Mouse (Mus musculus) R1 (cell line): Measurements from ENCODE around the gene Kdm1b.

ENCODE experiments used
- DNase-seq: peaks from one replicate; pipeline ENCODE4 v3.0.0-alpha.2; 2018; ENCODE audit warnings: low read depth, low spot score

The Kdm1b gene

DNA sequence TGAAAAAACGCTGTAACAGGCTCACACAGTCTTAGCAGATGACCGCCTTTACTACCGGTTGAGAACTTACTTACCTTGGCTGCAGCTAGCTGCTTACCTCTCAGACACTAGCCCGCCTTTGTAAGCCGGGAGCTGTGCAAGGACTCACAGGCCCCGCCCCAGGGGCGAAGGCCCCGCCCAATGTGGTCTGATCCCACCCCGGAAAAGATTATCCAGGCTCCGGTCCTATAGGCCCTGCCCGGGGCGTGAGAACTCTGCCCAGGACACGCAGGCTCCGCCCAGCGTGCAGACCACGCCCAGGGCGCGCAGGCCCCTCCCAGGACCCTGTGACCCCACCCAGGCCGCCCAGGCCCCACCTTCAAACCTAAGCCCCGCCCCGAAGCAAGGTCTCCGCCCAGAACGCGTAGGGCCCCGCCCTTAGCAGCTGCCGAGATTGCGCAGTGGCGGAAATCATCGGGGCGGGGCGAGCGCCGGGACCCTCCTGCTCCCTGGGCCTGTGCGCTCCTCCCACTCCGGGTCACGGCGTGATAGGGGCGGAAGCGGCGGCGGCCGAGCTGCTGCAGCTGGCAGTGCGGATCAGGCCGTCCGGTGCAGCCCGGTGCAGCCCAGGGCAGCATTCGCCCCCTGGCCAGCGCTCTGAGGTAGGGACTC, at the start of gene Kdm1b:
Gene Kdm1b, plus strand, starts transcription at position 470 of the 651 bp plus-strand sequence.
- DNase-seq, result peak; percentile 98

DNA sequence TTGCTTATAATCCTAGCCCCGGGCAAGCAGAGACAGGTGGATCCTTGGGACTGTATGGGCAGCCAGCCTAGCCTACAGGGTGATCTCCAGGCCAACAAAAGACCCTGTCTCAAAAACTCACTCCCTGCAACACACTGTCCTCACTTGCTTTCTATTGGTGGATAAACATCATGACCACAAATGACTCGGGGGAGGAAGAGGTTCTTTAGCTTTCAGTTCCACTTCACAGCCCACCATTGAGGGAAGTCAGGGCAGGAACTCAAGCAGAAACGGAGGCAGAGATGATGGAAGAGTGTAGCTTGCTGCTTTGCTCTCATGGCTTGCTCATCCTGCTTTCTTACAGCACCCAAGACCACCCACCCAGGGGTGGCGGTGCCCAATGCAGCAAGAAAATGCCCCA, 45.9 kb upstream of the Kdm1b start:
- DNase-seq, result no peak

DNA sequence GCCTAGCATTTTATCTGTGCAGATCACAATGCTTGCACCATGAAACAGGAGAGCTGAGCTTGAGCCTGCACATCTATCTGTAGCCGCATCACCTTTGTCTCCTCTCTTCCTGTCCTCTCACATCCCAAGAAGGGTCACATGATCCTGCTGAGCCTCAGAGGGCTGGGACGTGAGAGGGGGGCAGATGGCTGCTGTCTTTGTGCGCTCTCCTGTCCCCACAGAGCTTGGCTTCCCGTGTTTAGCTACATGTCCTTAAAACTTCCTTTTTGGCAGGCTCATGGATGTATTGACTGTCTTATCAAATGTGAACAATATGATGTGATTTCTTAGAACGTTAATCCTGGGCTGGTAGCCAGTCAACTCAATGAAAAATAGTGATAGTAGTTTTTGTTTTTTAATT, 43.8 kb upstream of the Kdm1b start:
- no peak for DNase-seq

DNA sequence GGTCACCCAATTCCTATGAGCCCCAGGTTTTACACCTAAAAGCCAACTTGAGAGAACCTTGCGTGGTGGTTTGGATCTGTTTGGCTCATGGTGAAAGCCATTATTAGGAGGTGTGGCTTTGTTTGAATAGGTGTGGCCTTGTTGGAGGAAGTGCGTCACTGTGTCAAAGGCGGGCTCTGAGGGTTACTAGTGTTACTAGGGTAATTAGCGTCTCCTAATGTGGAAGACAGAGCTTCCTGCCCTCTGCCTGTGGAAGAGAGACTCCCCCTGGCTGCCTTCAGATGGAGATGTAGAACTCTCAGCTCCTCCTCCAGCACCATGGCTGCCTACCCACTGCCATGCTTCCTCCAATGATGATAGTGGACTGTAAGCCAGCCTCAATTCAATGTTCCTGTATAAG, 41.7 kb upstream of the Kdm1b start:
- DNase-seq, result peak; percentile 91

- DNase-seq, result peak; percentile 30
Observed at GRCm38 (mm10) chr13:47013740-47014139, 29.6 kb upstream of the Kdm1b start.

DNA sequence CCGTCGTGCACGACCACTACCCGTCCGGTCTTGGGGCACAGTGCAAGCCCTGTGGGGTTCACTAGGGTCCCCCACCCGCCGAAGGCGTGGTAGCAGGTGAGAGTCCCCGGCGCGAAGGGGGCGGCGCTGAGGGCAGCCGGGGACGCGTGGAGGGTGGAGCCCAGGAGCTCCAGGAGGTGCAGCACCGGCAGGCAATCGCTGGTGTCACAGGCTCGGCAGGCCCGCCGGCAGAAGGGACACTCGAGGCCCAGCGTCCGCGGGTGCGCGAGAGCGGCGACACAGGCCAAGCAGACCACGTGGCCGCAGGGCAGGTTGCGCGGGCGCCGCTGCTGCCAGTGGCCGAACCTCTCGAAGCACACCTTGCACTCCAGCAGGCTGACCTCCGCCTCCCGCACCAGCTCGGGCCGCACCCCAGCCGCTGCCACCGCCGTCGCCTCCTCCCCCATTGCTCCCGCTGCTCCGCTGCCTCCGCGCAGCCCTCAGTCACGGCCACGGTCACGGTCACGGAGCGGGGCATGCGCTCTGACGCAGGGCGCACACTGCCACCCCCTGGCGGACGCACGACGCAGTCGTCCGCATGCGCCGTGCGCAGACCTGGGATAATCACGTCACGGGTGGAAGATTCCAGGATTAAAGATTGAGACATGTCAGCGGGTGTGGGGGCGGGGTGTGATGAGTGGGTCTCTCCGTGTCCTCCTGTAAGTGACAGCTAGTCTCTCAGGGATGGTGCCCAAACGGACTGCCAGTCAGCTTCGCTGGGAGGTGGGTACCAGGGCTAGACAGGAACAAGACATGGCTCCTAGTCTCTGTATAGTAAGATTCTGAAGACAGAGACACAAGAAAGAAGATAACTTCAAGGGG, 28.7 kb upstream of the Kdm1b start, which contains the start of gene Nhlrc1:
Gene Nhlrc1, minus strand, starts transcription at position 517 of the 861 bp plus-strand sequence.
- peak; percentile 73 for DNase-seq

GRCm38 (mm10) chr13:47015195-47015501, 28.2 kb upstream of the Kdm1b start:
- no peak for DNase-seq

- peak; percentile 57 for DNase-seq
Observed at GRCm38 (mm10) chr13:47017259-47017658, 26.0 kb upstream of the Kdm1b start.

DNA sequence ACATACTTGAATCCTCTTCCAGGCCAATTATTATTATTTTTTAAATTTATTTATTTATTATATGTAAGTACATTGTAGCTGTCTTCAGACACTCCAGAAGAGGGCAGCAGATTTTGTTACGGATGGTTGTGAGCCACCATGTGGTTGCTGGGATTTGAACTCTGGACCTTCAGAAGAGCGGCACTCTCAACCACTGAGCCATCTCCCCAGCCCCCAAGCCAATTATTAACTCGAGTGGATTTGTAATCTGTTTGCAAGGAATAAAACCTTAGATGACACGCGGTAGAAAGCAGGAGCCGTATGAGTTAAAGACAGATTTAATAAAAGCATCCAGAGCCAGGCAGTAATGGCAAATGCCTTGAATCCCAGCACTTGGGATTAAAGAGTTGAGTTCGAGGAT, 23.5 kb upstream of the Kdm1b start:
- DNase-seq, result no peak

GRCm38 (mm10) chr13:47020798-47021197, 22.5 kb upstream of the Kdm1b start:
- DNase-seq, result no peak

DNA sequence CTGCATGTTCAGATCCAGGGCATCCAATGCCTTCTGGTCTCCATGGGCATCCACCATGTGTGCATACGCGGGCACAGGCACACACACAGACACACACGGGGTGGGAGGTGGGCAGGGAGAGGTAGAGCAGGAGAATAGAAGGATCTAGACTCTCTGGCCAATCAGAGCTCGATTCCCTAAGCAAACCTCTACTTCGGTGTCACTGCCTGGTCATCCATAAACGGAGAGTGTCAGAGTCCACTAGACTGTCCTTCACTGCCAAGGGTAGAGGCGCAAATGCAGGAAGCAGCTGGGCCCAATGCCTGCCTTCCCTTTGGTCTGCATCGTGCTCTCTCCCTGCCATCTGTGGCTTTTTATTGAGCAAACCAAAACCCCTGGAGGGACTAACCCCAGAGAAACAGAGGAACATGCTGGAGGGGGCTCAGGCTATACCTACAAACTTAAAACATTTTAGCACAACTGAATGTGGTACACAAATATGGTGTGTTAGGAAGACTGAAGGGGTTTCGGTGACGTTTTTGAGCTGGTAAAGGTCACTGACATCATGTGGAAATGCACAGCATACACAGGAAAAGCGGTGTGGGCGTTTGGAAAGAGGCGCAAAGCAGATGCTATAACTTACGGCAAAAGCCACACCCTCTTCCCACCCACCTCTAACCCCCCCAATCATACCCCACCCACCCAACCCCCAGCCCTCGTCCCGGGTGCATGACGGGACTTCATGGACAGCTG, 12.8 kb upstream of the Kdm1b start:
- DNase-seq, result no peak

DNA sequence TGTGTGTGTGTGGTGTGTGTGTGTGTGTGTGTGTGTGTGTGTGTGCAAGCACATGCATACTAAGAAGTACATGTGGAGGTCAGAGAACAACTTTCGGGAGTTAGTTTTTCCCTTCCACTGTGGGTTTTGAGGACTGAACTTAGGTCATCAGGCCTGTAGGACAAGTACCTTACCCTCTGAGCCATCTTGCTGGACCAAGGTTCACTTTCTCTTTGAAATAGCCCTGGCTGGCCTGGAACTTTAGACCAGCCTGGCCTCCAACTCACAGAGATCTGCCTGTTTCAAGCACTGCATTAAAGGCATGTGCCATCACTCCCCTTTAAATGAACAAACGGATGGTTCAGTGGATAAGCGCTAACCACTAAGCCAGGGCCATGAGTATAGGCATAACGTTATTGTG, 9.7 kb upstream of the Kdm1b start:
- DNase-seq, result no peak

DNA sequence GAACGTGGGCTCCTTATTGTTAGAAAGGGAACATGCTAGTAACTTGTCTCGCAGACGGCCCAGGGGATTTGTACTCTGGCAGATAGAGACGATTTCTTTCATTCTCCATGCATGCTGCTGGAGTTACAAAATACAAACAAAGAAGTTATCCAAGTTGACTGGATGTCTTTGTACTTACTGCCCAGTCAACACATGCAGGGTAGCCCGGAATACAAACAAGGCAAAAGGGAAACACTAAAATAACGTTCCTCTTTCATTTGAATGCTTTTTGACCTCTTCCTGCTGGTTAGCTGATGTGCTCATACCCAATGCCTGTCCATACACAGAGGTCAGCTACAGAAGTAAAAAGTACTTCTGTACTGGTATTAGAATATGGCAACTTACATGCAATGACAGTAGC, 5.4 kb upstream of the Kdm1b start:
- DNase-seq, result no peak

- DNase-seq, result no peak
Observed at GRCm38 (mm10) chr13:47040061-47040460, 3.2 kb upstream of the Kdm1b start.

GRCm38 (mm10) chr13:47042024-47042633, 1.2 kb upstream of the Kdm1b start:
- no peak for DNase-seq

DNA sequence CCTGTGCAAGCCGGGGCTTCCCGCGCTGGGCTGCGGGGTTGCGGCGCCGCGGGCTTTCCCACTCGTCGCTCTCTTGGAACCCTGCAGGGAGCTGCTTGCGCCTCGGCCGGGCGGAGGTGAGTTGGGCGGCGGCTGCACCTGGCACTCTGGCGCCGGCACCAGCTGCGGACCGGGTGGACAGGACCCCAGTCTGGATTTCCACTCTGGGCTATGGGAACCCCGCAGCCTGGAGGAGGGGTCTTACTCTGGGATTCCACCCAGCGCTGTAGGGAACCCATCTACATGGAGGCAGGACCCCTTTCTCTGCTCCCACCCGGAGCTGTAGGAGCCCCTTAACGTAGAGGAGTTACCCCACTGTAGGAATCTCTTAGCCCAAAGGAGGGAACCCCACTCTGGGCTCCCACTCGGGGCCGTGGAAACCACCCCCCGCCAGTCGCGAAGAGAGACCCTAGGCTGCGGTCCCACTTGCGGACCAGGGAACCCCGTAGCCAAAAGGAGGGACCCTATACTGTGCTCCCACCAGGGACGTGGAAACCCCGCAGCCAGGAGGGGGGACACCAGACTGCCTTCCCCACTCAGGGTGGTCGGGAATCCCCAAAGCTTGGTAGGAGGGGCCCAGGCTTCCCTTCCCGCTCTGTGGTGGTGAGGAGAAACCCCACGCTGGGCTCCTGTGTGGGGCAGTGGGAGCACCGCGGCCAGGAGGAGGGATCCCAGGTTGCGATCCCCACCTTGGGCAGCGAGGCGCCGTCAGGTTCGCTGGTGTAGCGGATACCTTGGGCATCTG, 726 bp downstream of the Kdm1b start:
- peak; percentile 21 for DNase-seq

DNA sequence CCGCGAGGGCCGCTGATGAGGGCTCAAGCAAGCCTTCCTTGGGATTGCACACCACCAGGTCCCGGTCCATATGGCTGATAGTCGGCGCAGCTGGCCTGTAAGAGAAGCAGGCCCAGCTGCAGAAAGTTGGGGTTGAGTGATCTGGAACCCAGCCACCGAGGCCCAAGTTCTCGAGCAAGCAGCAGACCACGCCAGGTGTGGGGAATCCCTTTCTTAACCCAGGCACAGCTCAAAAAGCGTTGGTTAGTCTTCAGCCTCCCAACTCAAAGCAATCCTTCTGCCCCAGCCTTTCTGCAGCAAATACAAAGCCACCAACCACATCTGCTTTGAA, 1.3 kb downstream of the Kdm1b start, which contains the start of gene Tpmt:
Gene Tpmt, minus strand, starts transcription at position 121 of the 331 bp plus-strand sequence.
- DNase-seq, result no peak

GRCm38 (mm10) chr13:47047996-47048395, 4.7 kb downstream of the Kdm1b start:
- DNase-seq, result no peak

DNA sequence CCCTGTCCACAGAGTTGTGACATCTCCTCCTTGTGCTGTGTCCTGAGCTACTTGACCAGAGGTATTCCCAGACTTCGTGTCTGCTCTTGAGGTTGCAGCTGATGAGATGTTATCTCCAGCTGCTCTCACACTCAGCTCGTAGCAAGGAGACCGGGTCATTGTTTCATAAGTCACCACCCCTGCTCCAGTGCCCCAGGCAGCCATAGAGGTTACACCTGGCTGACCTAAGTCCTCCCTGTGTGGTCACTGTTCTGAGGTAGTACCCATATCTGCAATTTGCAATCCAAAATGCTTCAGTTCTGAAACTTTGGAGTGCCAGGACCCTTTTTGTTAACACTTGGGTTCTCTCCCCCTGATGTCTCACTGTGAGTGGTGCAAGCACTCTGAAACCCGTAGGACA, 6.7 kb downstream of the Kdm1b start:
- DNase-seq, result no peak

GRCm38 (mm10) chr13:47053971-47054370, 10.7 kb downstream of the Kdm1b start:
- no peak for DNase-seq

- peak; percentile 12 for DNase-seq
Observed at GRCm38 (mm10) chr13:47056126-47056525, 12.8 kb downstream of the Kdm1b start.
